Mouse (Mus musculus) cerebellum, adult 8-10 months (tissue): ENCODE data around the gene Cep95.
"Not testable (repeated sequence)": the region's sequence is repeated elsewhere in the genome, so short reads cannot be mapped to it uniquely, and the experiment has no call there.

Experiments
- DNase-seq: peaks from one replicate; pipeline ENCODE4 v3.0.0; 2022

The Cep95 gene

GRCm38 (mm10) chr11:106777395-106777794 is 11.7 kb upstream of the Cep95 start:
- no peak for DNase-seq

DNA sequence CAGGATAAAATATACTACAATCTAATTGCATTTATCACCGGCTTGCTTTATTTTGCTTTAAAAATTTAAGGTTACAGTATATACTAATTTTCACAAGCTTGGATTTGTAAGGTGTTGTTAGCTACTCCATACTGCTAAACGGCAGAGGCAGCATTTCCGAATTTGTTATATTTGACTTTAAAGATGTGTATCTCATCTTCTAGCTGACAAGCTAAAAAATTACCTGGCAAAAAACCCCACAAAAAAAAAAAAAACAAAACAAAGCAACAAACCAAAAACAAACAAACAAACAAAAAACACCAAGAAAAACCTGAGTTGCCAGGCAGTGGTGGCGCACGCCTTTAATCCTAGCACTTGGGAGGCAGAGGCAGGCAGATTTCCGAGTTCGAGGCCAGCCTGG is 10.9 kb upstream of the Cep95 start:
- no peak for DNase-seq

DNA sequence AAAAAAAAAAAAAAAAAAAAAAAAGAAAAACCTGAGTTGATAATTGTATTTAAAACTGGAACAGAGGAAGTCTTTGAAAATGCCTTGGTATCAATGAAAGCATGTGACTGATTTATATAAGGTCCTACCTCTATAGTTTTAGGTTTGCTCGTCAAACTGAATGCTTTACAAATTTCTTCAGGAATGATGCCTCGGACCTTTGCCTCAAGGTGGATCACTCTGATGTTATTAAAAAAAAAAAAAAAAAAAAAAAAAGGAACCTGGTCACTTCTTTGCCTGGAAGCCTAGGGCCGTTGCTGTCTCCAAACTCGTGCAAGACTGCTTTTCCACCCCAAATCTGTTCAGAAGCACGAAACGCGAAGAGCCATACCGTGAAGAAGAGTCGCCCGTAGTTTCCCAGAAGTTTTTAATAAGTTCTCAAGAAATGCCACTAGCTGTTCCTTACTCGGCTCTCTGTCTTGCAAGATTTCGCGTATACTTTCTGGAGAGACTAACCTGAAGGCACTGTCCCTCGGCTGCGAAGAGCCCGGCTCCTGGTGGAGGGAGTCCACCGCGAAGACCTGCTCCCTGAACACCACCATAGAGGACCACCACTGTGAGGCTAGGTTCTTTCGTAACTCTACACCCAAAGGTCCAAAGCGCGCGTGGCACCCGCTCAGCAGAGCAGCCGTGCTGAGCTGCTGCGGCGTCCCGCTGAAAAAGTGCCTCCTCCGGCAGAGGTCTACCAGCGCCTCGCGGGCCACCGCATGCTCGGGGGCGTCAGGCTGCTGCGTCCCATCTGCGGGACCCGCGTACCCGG is 10.3 kb upstream of the Cep95 start:
- DNase-seq, result no peak

GRCm38 (mm10) chr11:106779388-106780088 is 9.5 kb upstream of the Cep95 start, which contains the start of gene Polg2:
Gene Polg2 (minus strand): TSS chr11:106779537.
- DNase-seq, result peak; percentile 84

DNA sequence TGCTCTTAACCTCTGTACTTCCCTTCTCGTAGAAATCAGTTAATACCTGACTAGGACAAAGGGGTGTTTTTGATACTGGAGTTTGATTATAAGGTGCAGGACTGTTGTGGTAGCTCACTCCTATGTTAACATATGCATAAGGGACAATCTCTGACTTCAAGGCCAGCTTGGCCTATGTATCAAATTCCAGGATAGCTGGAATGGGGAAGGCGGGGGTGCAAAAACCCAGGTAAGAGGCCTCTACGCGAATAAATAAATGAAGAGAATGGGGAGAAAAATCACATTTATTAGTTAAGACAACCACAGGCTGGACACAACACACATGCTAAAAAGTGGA is 9.0 kb upstream of the Cep95 start:
- no peak for DNase-seq

- DNase-seq, result no peak
These were observed 8.3 kb upstream of the Cep95 start for GRCm38 (mm10) chr11:106780590-106781220.

DNA sequence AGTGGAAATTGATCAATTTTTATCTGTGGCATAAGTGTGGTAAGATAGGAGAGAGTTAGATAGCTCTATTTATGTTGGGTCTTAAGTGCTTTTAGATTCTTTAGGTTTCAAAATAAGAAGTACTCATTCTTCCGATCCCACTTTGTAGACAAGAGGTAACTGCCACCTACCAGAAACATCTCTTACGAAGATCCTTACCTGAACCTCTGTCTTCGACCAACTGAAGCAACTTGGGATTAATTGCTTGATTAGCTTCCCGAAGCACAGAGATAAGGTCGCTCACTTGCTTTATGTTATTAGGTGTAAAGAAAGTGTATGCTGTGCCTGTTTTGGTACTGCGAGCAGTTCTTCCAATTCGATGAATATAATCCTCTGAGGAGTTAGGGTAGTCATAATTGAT is 6.8 kb upstream of the Cep95 start:
- not testable (repeated sequence) for DNase-seq

- DNase-seq, result no peak
These were observed 5.9 kb upstream of the Cep95 start for GRCm38 (mm10) chr11:106782841-106783764.

DNA sequence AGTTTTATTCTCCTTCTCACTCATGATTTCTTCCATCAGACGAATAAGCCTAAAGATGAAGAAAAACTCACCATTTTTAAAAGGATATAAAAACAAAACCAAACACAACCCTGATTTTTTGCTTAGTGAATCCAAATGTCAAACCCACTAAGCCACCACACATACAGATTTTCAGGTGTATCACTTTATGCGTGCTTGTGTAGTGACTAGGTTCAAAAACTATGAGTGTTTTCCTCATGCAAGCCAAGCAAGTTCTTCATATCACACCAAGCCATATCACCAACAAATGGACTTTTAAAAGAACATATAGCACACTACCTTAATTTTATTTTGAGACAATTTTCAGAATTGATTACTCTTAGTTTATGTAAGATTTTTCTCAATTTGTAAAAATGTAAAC is 4.6 kb upstream of the Cep95 start:
- no peak for DNase-seq

- no peak for DNase-seq
These were observed 4.0 kb upstream of the Cep95 start for GRCm38 (mm10) chr11:106785043-106785442.

- DNase-seq, result peak; percentile 89
These were observed 1.7 kb upstream of the Cep95 start for GRCm38 (mm10) chr11:106787131-106788025.

DNA sequence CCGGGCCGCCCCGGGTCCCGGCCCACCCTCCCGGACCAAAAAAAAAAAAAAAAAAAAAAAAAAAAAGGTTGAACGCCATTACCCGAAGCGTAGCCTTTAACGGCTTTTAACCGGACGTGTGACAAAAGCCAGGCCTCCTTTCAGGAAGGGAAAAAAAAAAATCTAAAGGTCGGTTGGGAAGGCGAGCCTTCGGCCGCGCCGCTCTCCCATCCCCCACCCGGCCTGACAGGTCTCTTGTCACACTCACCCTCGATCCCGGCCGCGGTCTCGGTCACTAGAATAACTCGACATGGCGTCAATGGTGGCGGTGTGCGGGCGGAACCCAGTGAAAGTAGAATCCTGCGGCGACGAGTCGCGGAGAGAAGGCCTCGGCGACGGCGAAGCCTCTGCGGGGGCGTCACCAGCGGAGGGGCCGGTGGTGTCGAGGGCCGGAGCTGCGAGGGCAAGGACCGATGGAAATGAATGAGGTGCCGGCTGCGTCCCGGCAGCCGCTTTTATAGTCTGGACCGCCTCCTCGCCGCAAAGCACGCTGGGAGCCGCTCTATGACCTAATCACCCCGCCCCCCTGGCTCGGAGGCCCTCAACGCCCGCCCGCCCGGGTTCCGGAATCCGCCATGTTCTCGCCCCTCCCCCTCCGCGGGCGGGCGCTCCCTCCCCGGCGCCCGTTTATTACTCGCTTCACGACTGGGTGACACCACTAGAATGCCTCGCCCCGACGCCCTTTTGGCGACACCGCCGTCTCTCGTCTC is 852 bp upstream of the Cep95 start:
- DNase-seq, result peak; percentile 99

- no peak for DNase-seq
These were observed 597 bp downstream of the Cep95 start for GRCm38 (mm10) chr11:106789649-106790048.

- DNase-seq, result no peak
These were observed 4.8 kb downstream of the Cep95 start for GRCm38 (mm10) chr11:106793846-106794245.

DNA sequence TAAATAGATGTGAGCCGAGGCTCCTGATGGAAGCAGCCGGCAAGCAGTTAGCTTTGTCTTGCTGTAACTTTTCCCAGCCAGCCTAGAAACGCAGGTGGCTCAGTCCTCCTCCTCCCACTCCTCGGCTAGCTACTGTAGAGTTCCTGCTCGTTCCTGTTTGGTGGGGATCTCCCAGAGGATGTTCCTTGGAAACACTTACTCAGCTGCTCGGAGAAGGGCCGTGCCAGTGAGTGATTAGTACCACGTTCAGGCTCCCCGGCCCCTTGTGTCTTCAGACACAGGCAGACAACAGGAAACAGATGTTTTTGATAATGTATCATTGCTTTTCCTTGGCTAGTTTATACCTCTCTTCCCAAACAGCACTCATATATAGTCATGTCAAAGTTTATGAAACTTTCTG is 6.6 kb downstream of the Cep95 start:
- no peak for DNase-seq

- no peak for DNase-seq
These were observed 13.1 kb downstream of the Cep95 start for GRCm38 (mm10) chr11:106802069-106802627.

DNA sequence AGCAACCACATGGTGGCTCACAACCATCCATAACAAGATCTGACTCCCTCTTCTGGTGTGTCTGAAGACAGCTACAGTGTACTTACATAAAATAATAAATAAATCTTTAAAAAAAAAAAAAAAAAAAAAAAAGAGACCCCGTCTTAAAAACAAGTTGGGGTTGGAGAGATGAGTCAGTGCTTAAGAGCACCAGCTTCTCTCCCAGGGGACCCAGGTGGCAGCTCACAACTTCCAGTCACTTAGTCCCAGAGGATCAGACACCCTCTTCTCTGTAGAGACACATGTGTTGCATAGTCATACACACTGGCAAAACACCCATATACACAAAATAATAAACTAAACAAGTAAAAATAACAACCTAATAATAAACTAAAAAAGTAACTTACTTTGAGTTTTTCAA is 18.4 kb downstream of the Cep95 start:
- not testable (repeated sequence) for DNase-seq

GRCm38 (mm10) chr11:106812410-106813136 is 23.5 kb downstream of the Cep95 start:
- no peak for DNase-seq

DNA sequence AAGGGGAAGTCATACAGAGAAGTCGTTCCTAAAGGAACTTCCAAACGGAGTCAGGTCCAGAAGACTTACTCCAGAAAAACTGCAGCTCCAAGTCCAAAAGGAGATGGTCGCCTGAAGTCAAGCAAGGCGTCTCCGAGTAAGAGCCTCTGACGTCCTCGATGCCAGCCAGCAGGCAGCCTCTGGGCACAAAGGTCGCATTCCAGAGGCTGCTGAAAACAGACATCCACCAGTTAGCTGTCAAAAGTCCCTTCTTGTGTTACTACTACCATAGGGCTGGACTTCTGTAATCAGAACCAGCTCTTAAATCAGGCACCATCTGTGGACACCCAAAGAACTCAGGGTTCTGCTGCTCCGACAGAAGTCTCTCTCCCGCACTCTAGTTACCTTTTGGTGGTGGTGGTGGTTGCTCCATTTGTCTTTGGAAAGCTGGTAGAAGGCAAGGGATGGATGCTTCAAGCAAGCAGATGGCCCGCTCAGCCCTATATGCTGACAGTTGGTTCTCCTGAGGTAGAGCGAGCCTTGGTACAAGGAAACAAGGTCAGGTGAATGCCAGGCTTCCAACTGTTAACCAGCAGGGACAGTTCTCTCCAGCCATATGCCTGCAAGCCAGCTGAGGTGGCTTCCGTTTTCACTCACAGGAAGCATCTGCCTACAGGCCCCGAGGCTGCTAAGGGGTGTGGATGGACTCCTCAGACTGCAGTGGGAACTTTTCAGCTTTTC is 25.7 kb downstream of the Cep95 start:
- peak; percentile 88 for DNase-seq
